Mouse (Mus musculus): ENCODE data around the gene Gm4871. TPM values are rescaled to one million over a fixed set of nuclear protein-coding genes. Genes with fewer than 3 reads are reported as not detected.

The Gm4871 gene
- total and polyA plus RNA-seq, 2 experiments from 2014 or later, result not detected

DNA sequence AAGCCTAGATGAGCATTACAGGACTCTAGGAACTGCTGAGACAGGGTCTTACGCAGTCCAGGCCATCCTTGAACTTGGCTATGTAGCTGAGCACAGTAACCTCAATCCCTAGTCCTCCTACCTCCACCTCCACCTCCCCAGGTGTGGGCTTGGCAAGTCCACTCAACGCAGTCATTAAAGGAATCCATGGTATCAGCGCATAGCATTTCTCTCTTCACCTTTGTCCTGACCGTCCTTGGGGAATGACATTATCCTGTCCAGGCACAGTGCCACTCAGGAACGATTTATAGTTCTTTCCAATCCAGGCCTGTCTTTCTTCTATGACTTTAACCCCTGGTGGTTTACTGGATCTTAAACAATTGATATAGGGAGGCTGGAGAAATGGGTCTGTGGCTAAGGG is 42.1 kb downstream of the Gm4871 start:
- H3K9me3 ChIP-seq (ENCODE audit: low read length), result no peaks in the 10 kb centered on the region
- no peak overlapping the region for H3K9ac ChIP-seq (replicated peaks; ENCODE audit: low read length)
- no peak for ATAC-seq
- WGBS, result 81% methylated on average over 5 of the region's 5 CpGs
- DNase-seq (ENCODE audit: low spot score), result no peak
- H3K4me3 ChIP-seq (ENCODE audit: low read length), result no peak overlapping the region
- no peak overlapping the region for H3K4me2 ChIP-seq (ENCODE audit: low read depth, low read length)
- no peak overlapping the region for H3K27ac ChIP-seq
- H3K4me1 ChIP-seq (ENCODE audit: insufficient read depth, low read length), result no peaks in the 10 kb centered on the region
- TF ChIP-seq CTCF (IDR thresholded peaks at IDR 0.05; ENCODE audit: low read depth), result no peak
- H3K27me3 ChIP-seq (ENCODE audit: insufficient read depth, low read length), result no peaks in the 10 kb centered on the region
- no peaks in the 10 kb centered on the region for H3K36me3 ChIP-seq (ENCODE audit: insufficient read depth, low read length)

DNA sequence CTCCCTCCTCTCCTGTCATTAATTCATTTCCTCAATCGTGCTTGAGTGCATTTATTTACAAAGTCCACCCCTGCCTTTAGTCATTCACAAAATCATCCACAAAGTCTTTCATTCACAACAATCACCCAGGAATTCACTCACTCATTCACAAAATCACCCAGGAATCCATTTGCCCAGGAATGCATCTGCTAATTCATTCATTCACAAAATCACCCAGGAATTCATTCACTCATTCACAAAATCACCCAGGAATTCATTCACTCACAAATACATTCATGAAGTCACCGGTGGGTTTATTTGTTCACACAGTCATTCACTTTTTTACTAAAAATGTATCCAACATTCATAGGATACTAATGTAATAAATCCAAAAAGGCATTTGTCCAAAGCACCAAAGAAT is 42.5 kb downstream of the Gm4871 start:
- H3K27me3 ChIP-seq (ENCODE audit: insufficient read depth, low read length), result no peaks in the 10 kb centered on the region
- H3K9ac ChIP-seq (replicated peaks; ENCODE audit: low read length), result no peak overlapping the region
- 34% methylated on average over 2 of the region's 2 CpGs for WGBS
- H3K36me3 ChIP-seq (ENCODE audit: insufficient read depth, low read length), result no peaks in the 10 kb centered on the region
- ATAC-seq (no peak), DNase-seq (ENCODE audit: low spot score) (no peak)
- no peak overlapping the region for H3K27ac ChIP-seq
- H3K4me2 ChIP-seq (ENCODE audit: low read depth, low read length), result no peak overlapping the region
- no peak overlapping the region for H3K4me3 ChIP-seq (ENCODE audit: low read length)
- no peak for TF ChIP-seq CTCF (IDR thresholded peaks at IDR 0.05; ENCODE audit: low read depth)
- no peaks in the 10 kb centered on the region for H3K9me3 ChIP-seq (ENCODE audit: low read length)
- H3K4me1 ChIP-seq (ENCODE audit: insufficient read depth, low read length), result no peaks in the 10 kb centered on the region

DNA sequence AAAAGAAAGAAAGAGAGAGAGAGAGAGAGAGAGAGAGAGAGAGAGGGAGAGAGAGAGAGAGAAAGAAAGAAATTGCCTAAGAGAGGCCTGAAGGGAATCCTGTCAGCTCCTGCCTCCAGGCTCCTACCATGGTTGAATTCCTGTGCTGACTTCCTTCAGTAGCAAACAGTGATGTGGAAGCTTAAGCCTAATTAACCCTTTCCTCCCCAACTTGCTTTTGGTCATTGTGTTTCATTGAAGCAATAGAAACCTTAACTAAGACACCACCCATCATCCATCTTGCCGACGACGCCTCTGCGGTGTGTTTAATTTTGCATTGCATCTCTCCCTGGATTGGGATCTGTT is 43.5 kb downstream of the Gm4871 start:
- H3K27ac ChIP-seq, result no peak overlapping the region
- H3K9ac ChIP-seq (replicated peaks; ENCODE audit: low read length), result no peak overlapping the region
- no peaks in the 10 kb centered on the region for H3K36me3 ChIP-seq (ENCODE audit: insufficient read depth, low read length)
- 85% methylated on average over 4 of the region's 4 CpGs for WGBS
- ATAC-seq (no peak; the same call in 1 of the 2 replicates), DNase-seq (ENCODE audit: low spot score) (peak; percentile 33)
- H3K27me3 ChIP-seq (ENCODE audit: insufficient read depth, low read length), result no peaks in the 10 kb centered on the region
- no peaks in the 10 kb centered on the region for H3K4me1 ChIP-seq (ENCODE audit: insufficient read depth, low read length)
- no peak overlapping the region for H3K4me2 ChIP-seq (ENCODE audit: low read depth, low read length)
- no peak overlapping the region for H3K4me3 ChIP-seq (ENCODE audit: low read length)
- TF ChIP-seq CTCF (IDR thresholded peaks at IDR 0.05; ENCODE audit: low read depth), result no peak
- H3K9me3 ChIP-seq (ENCODE audit: low read length), result no peaks in the 10 kb centered on the region

DNA sequence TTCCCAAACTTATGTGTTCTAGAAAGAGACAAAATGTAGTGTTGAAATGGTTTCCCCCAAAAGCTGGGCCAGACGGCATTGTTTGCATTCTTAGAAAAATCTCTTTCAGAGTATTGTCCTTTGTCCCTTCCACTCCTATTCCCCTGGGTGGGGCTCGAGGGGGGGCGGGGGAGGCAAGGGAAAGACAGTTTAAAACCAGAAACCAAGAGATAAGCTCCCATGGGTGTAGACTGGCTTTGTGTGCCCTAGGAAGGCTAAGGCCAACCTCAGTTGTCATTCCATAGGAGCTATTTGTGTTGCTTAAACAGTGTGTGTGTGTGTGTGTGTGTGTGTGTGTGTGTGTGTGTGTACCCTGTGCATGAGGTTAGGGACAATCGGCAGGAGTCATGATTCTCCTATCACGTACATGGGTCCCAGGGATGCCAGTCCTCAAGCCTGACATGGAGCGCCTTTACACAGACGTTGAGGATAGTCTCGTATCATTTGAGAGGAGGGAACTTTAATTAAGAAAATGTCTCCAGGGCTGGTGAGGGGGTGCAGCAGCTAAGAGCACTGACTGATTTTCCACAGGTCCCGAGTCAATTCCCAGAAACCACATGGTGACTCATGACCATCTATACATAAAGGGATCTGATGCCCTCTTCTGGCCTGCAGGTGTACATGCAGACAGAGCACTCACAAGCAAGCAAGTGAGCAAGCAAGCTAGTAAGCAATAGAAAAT is 44.1 kb downstream of the Gm4871 start:
- Histone ChIP-seq H3K4me2 (ENCODE audit: low read depth, low read length) (no peak overlapping the region), H3K4me3 (ENCODE audit: low read length) (no peak overlapping the region), H3K9ac (replicated peaks; ENCODE audit: low read length) (no peak overlapping the region), H3K9me3 (ENCODE audit: low read length) (no peaks in the 10 kb centered on the region), H3K4me1 (ENCODE audit: insufficient read depth, low read length) (no peaks in the 10 kb centered on the region), H3K27me3 (ENCODE audit: insufficient read depth, low read length) (no peaks in the 10 kb centered on the region), H3K36me3 (ENCODE audit: insufficient read depth, low read length) (no peaks in the 10 kb centered on the region), H3K27ac (no peak overlapping the region)
- DNase-seq (ENCODE audit: low spot score), result peak; percentile 83
- peak; percentile 83 for ATAC-seq
- 45% methylated on average over 9 of the region's 9 CpGs for WGBS
- peak; percentile 87 for TF ChIP-seq CTCF (IDR thresholded peaks at IDR 0.05; ENCODE audit: low read depth)

DNA sequence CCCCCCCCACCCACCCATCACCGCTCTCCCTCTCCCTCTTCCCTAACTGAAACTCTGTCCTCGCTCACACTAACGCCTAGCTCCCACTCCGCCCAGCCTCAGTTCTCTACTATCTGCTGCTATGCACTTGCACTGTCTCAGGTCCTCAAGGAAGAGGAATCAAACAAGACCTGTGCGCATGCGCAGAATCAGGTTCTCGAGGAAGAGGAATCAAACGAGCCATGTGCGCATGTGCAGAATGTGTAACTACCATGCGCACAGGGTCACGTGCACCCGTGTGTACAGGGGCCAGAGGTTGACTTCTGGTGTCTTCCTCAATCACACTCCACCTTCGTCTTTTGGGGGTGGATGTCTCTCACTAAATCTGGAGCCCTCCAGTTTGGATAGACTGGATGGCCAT is 45.0 kb downstream of the Gm4871 start:
- no peak overlapping the region for H3K4me2 ChIP-seq (ENCODE audit: low read depth, low read length)
- no peak for TF ChIP-seq CTCF (IDR thresholded peaks at IDR 0.05; ENCODE audit: low read depth)
- H3K27me3 ChIP-seq (ENCODE audit: insufficient read depth, low read length), result no peaks in the 10 kb centered on the region
- DNase-seq (ENCODE audit: low spot score) (no peak), ATAC-seq (no peak)
- H3K9me3 ChIP-seq (ENCODE audit: low read length), result peaks cover 2% of the 10 kb centered on the region; the same call in 1 of the 2 replicates
- no peak overlapping the region for H3K4me3 ChIP-seq (ENCODE audit: low read length)
- no peaks in the 10 kb centered on the region for H3K36me3 ChIP-seq (ENCODE audit: insufficient read depth, low read length)
- H3K4me1 ChIP-seq (ENCODE audit: insufficient read depth, low read length), result no peaks in the 10 kb centered on the region
- H3K27ac ChIP-seq, result no peak overlapping the region
- 93% methylated on average over 13 of the region's 13 CpGs for WGBS
- no peak overlapping the region for H3K9ac ChIP-seq (replicated peaks; ENCODE audit: low read length)

DNA sequence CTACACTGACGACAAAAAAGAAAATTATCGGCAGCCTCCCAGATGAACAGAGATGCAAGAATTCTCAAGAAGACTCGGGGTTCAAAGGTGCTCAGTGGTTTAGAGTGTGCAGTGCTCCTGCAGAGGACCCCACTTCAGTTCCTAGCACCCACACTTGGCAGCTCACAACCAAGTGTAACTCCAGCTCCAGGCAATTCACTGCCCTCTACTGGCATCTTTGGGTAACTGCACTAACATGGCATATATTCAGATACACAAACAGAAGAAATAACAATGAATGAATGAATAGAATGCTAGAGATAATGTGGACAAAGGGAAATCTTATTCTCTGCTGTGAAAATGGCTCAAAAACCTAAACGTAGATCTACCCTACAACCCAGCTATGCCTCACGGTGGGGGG is 47.7 kb downstream of the Gm4871 start:
- Histone ChIP-seq H3K9me3 (ENCODE audit: low read length) (peaks cover 2% of the 10 kb centered on the region; the same call in 1 of the 2 replicates), H3K36me3 (ENCODE audit: insufficient read depth, low read length) (no peaks in the 10 kb centered on the region), H3K27me3 (ENCODE audit: insufficient read depth, low read length) (no peaks in the 10 kb centered on the region), H3K9ac (replicated peaks; ENCODE audit: low read length) (no peak overlapping the region), H3K27ac (no peak overlapping the region), H3K4me2 (ENCODE audit: low read depth, low read length) (no peak overlapping the region), H3K4me1 (ENCODE audit: insufficient read depth, low read length) (no peaks in the 10 kb centered on the region), H3K4me3 (ENCODE audit: low read length) (no peak overlapping the region)
- peak; percentile 24 for TF ChIP-seq CTCF (IDR thresholded peaks at IDR 0.05; ENCODE audit: low read depth)
- WGBS, result 91% methylated on average over 5 of the region's 5 CpGs
- no peak for ATAC-seq
- DNase-seq (ENCODE audit: low spot score), result no peak

DNA sequence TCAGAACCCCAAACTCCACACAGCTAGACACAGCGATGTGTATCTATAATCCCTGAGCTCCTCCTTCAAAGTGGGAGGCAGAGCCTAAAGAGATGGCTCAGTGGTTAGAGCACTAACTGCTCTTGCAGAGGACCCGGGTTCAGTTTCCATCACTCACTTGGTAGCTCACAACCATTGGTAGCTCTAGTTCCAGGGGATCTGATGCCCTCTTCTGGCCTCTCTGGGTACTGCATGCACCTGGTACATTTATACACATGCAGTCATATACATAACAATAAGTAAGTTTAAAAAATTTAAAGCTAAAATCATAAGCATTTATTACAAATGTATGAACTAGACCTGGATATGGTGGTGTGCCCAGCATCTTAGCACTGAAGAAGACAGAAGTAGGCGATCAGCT is 49.3 kb downstream of the Gm4871 start:
- no peak overlapping the region for H3K4me3 ChIP-seq (ENCODE audit: low read length)
- no peaks in the 10 kb centered on the region for H3K36me3 ChIP-seq (ENCODE audit: insufficient read depth, low read length)
- H3K27ac ChIP-seq, result no peak overlapping the region
- no peaks in the 10 kb centered on the region for H3K4me1 ChIP-seq (ENCODE audit: insufficient read depth, low read length)
- WGBS, result 96% methylated on average over 3 of the region's 3 CpGs
- no peak for ATAC-seq
- peaks cover 2% of the 10 kb centered on the region; the same call in 1 of the 2 replicates for H3K9me3 ChIP-seq (ENCODE audit: low read length)
- H3K27me3 ChIP-seq (ENCODE audit: insufficient read depth, low read length), result no peaks in the 10 kb centered on the region
- TF ChIP-seq CTCF (IDR thresholded peaks at IDR 0.05; ENCODE audit: low read depth), result peak; percentile 28; the same call in 1 of the 2 replicates
- no peak overlapping the region for H3K4me2 ChIP-seq (ENCODE audit: low read depth, low read length)
- no peak overlapping the region for H3K9ac ChIP-seq (replicated peaks; ENCODE audit: low read length)
- no peak for DNase-seq (ENCODE audit: low spot score)

Other genes with a start within 250 kb of the Gm4871 start
- 57.9 and 58.1 TPM in 2 replicates for gene Smurf1, start 66.9 kb downstream of the Gm4871 start, total RNA-seq (2014; rRNA removed)
- 19.5 and 22.6 TPM in 2 replicates for gene Smurf1, start 66.9 kb downstream of the Gm4871 start, polyA plus RNA-seq (2015; fragmentation: Nextera tagmentation; extraction: Ambion mirVana)
- gene 1700018F24Rik, start 10.2 kb upstream of the Gm4871 start, total RNA-seq (2014; rRNA removed), result not detected in 2 replicates
- gene 1700018F24Rik, start 10.2 kb upstream of the Gm4871 start, polyA plus RNA-seq (2015; fragmentation: Nextera tagmentation; extraction: Ambion mirVana), result not detected in 2 replicates
- 157 and 163 TPM in 2 replicates for gene Arpc1a, start 51.1 kb upstream of the Gm4871 start, total RNA-seq (2014; rRNA removed)
- gene Arpc1a, start 51.1 kb upstream of the Gm4871 start, polyA plus RNA-seq (2015; fragmentation: Nextera tagmentation; extraction: Ambion mirVana), result 220 and 221 TPM in 2 replicates
- gene Kpna7, start 51.3 kb upstream of the Gm4871 start, total RNA-seq (2014; rRNA removed), result not detected in 2 replicates
- 0.09 TPM in 1 of 2 replicates, not detected in the other for gene Kpna7, start 51.3 kb upstream of the Gm4871 start, polyA plus RNA-seq (2015; fragmentation: Nextera tagmentation; extraction: Ambion mirVana)
- gene Arpc1b, start 81.5 kb upstream of the Gm4871 start, total RNA-seq (2014; rRNA removed), result 36.4 and 53.3 TPM in 2 replicates
- gene Arpc1b, start 81.5 kb upstream of the Gm4871 start, polyA plus RNA-seq (2015; fragmentation: Nextera tagmentation; extraction: Ambion mirVana), result 73.6 and 84.9 TPM in 2 replicates
- 22.6 and 26.0 TPM in 2 replicates for gene Pdap1, start 107.5 kb upstream of the Gm4871 start, total RNA-seq (2014; rRNA removed)
- 124 and 137 TPM in 2 replicates for gene Pdap1, start 107.5 kb upstream of the Gm4871 start, polyA plus RNA-seq (2015; fragmentation: Nextera tagmentation; extraction: Ambion mirVana)
- gene Bud31, start 107.6 kb upstream of the Gm4871 start, total RNA-seq (2014; rRNA removed), result 62.5 and 63.1 TPM in 2 replicates
- 161 and 165 TPM in 2 replicates for gene Bud31, start 107.6 kb upstream of the Gm4871 start, polyA plus RNA-seq (2015; fragmentation: Nextera tagmentation; extraction: Ambion mirVana)
- gene Ptcd1, start 134.4 kb upstream of the Gm4871 start, total RNA-seq (2014; rRNA removed), result 27.8 and 28.6 TPM in 2 replicates
- gene Ptcd1, start 134.4 kb upstream of the Gm4871 start, polyA plus RNA-seq (2015; fragmentation: Nextera tagmentation; extraction: Ambion mirVana), result 16.9 and 17.5 TPM in 2 replicates
- gene Cpsf4, start 134.5 kb upstream of the Gm4871 start, total RNA-seq (2014; rRNA removed), result 33.1 and 48.1 TPM in 2 replicates
- 37.8 and 40.1 TPM in 2 replicates for gene Cpsf4, start 134.5 kb upstream of the Gm4871 start, polyA plus RNA-seq (2015; fragmentation: Nextera tagmentation; extraction: Ambion mirVana)
- 116 and 144 TPM in 2 replicates for gene Atp5j2, start 159.3 kb upstream of the Gm4871 start, total RNA-seq (2014; rRNA removed)
- gene Atp5j2, start 159.3 kb upstream of the Gm4871 start, polyA plus RNA-seq (2015; fragmentation: Nextera tagmentation; extraction: Ambion mirVana), result 727 and 733 TPM in 2 replicates
- 7.4 and 8.6 TPM in 2 replicates for gene Zkscan14, start 169.1 kb upstream of the Gm4871 start, total RNA-seq (2014; rRNA removed)
- 11.3 and 12.5 TPM in 2 replicates for gene Zkscan14, start 169.1 kb upstream of the Gm4871 start, polyA plus RNA-seq (2015; fragmentation: Nextera tagmentation; extraction: Ambion mirVana)
- 14.7 and 15.3 TPM in 2 replicates for gene Zkscan5, start 171.8 kb upstream of the Gm4871 start, total RNA-seq (2014; rRNA removed)
- gene Zkscan5, start 171.8 kb upstream of the Gm4871 start, polyA plus RNA-seq (2015; fragmentation: Nextera tagmentation; extraction: Ambion mirVana), result 11.1 and 12.4 TPM in 2 replicates
- gene Zfp655, start 199.0 kb upstream of the Gm4871 start, total RNA-seq (2014; rRNA removed), result 21.0 and 21.5 TPM in 2 replicates
- gene Zfp655, start 199.0 kb upstream of the Gm4871 start, polyA plus RNA-seq (2015; fragmentation: Nextera tagmentation; extraction: Ambion mirVana), result 25.2 and 25.5 TPM in 2 replicates
- 21.2 and 25.5 TPM in 2 replicates for gene Zscan25, start 247.7 kb upstream of the Gm4871 start, total RNA-seq (2014; rRNA removed)
- gene Zscan25, start 247.7 kb upstream of the Gm4871 start, polyA plus RNA-seq (2015; fragmentation: Nextera tagmentation; extraction: Ambion mirVana), result 0.83 and 0.92 TPM in 2 replicates

Data from hindbrain, postnatal 0 days (tissue).